Mouse (Mus musculus): Measurements from ENCODE around the gene Gm29106. TPM values are rescaled to one million over a fixed set of nuclear protein-coding genes. Genes with fewer than 3 reads are reported as not detected.
"Not testable (repeated sequence)": the region's sequence is repeated elsewhere in the genome, so short reads cannot be mapped to it uniquely, and the experiment has no call there.

Gm29106 gene
- 0.28 and 0.32 TPM in 2 replicates for polyA plus RNA-seq (2015; fragmentation: Nextera tagmentation; extraction: Ambion mirVana)

GRCm38 (mm10) chr1:118176242-118176641 lies at the start of gene Gm29106:
Gene Gm29106 (plus strand): TSS chr1:118176542.
- WGBS = 68% methylated on average over 2 of the region's 2 CpGs
- ATAC-seq (ENCODE audit: low FRiP score, low read depth); H3K4me2 ChIP-seq: not testable (repeated sequence)

GRCm38 (mm10) chr1:118228540-118228939 lies 52.2 kb downstream of the Gm29106 start:
- ATAC-seq (ENCODE audit: low FRiP score, low read depth) = no peak
- no peaks in the 10 kb centered on the region for H3K9me3 ChIP-seq
- WGBS = 59% methylated on average over 1 of the region's 1 CpGs
- no peak overlapping the region for H3K27ac ChIP-seq (replicated peaks)
- H3K4me2 ChIP-seq = no peak overlapping the region
- no peak overlapping the region for H3K9ac ChIP-seq
- no peaks in the 10 kb centered on the region for H3K4me1 ChIP-seq (replicated peaks)
- H3K4me3 ChIP-seq = no peak overlapping the region
- no peaks in the 10 kb centered on the region for H3K36me3 ChIP-seq
- no peaks in the 10 kb centered on the region for H3K27me3 ChIP-seq

More at GRCm38 (mm10) chr1:118176242-118176641, at the start of gene Gm29106:
- H3K9me3 ChIP-seq; H3K36me3 ChIP-seq; H3K27ac ChIP-seq (replicated peaks); H3K27me3 ChIP-seq; H3K4me1 ChIP-seq (replicated peaks); H3K4me3 ChIP-seq; H3K9ac ChIP-seq: not testable (repeated sequence)

GRCm38 (mm10) chr1:118236032-118236431 lies 59.7 kb downstream of the Gm29106 start:
- H3K9ac ChIP-seq = no peak overlapping the region
- no peaks in the 10 kb centered on the region for H3K4me1 ChIP-seq (replicated peaks)
- 74% methylated on average over 1 of the region's 1 CpGs for WGBS
- no peaks in the 10 kb centered on the region for H3K9me3 ChIP-seq
- H3K36me3 ChIP-seq = no peaks in the 10 kb centered on the region
- H3K4me2 ChIP-seq = no peak overlapping the region
- no peaks in the 10 kb centered on the region for H3K27me3 ChIP-seq
- H3K27ac ChIP-seq (replicated peaks) = no peak overlapping the region
- no peak overlapping the region for H3K4me3 ChIP-seq
- no peak for ATAC-seq (ENCODE audit: low FRiP score, low read depth)

Other genes with a start within 250 kb of the Gm29106 start
- gene Gm28168, start 248.5 kb upstream of the Gm29106 start, polyA plus RNA-seq (2015; fragmentation: Nextera tagmentation; extraction: Ambion mirVana) = not detected in 2 replicates
- gene Gm7145, start 210.6 kb upstream of the Gm29106 start, polyA plus RNA-seq (2015; fragmentation: Nextera tagmentation; extraction: Ambion mirVana) = not detected in 2 replicates
- gene Tsn, start 135.2 kb downstream of the Gm29106 start, polyA plus RNA-seq (2015; fragmentation: Nextera tagmentation; extraction: Ambion mirVana) = 426 and 448 TPM in 2 replicates
- gene Nifk, start 145.3 kb downstream of the Gm29106 start, polyA plus RNA-seq (2015; fragmentation: Nextera tagmentation; extraction: Ambion mirVana) = 63.8 and 65.5 TPM in 2 replicates
- gene Clasp1, start 212.5 kb downstream of the Gm29106 start, polyA plus RNA-seq (2015; fragmentation: Nextera tagmentation; extraction: Ambion mirVana) = 101 and 107 TPM in 2 replicates